Mouse (Mus musculus): ENCODE measurements around the gene 9530068E07Rik. TPM values are rescaled to one million over a fixed set of nuclear protein-coding genes. Genes with fewer than 3 reads are reported as not detected.

The 9530068E07Rik gene
- polyA plus RNA-seq, 1 experiment: 151 TPM

- TF ChIP-seq USF1 (IDR thresholded peaks at IDR 0.05; ENCODE audit: low read depth) (no peak), TCF3 (IDR thresholded peaks at IDR 0.05; ENCODE audit: insufficient read length, low read depth) (no peak), POLR2AphosphoS2 (IDR thresholded peaks at IDR 0.05; ENCODE audit: insufficient read length, low read depth) (no peak), MYOG (IDR thresholded peaks at IDR 0.05; ENCODE audit: control insufficient read depth in 1 of 3, insufficient read depth in 1 of 3, insufficient read length in 2 of 3, low read depth in 2 of 3) (no peak), REST (IDR thresholded peaks at IDR 0.05; ENCODE audit: insufficient read depth, insufficient read length) (no peak), MYOD1 (IDR thresholded peaks at IDR 0.05; ENCODE audit: control insufficient read depth in 1 of 3, insufficient read length in 2 of 3, low read depth in 2 of 3) (no peak), CEBPB (IDR thresholded peaks at IDR 0.05; ENCODE audit: insufficient read depth, poor library complexity, severe bottlenecking) (no peak), E2F4 (IDR thresholded peaks at IDR 0.05; ENCODE audit: insufficient read depth) (no peak), POLR2A (IDR thresholded peaks at IDR 0.05; ENCODE audit: insufficient read length, low read depth) (no peak), TCF12 (IDR thresholded peaks at IDR 0.05; ENCODE audit: insufficient read depth, poor library complexity, severe bottlenecking) (no peak), MAX (IDR thresholded peaks at IDR 0.05; ENCODE audit: low read depth) (no peak), SRF (IDR thresholded peaks at IDR 0.05; ENCODE audit: control insufficient read depth, insufficient read length, low read depth) (no peak)
- Histone ChIP-seq H3K4me3 (no peak overlapping the region), H3ac (ENCODE audit: control insufficient read depth, insufficient read length) (no peak overlapping the region), H3K79me2 (ENCODE audit: control insufficient read depth, insufficient read depth) (no peaks in the 10 kb centered on the region), H3K36me3 (ENCODE audit: control insufficient read depth, insufficient read depth) (no peaks in the 10 kb centered on the region), H3K4me2 (ENCODE audit: low read depth) (no peak overlapping the region), H3K27me3 (ENCODE audit: control insufficient read depth, insufficient read depth, insufficient read length) (no peaks in the 10 kb centered on the region)
These were observed 23.6 kb downstream of the 9530068E07Rik start for GRCm38 (mm10) chr11:52419861-52420260.

GRCm38 (mm10) chr11:52420296-52421052 lies 24.2 kb downstream of the 9530068E07Rik start:
- H3K4me2 ChIP-seq (ENCODE audit: low read depth): no peak overlapping the region

GRCm38 (mm10) chr11:52421053-52421778 lies 25.0 kb downstream of the 9530068E07Rik start:
- TF ChIP-seq MYOG (IDR thresholded peaks at IDR 0.05; ENCODE audit: control insufficient read depth in 1 of 3, insufficient read depth in 1 of 3, insufficient read length in 2 of 3, low read depth in 2 of 3) (no peak), POLR2A (IDR thresholded peaks at IDR 0.05; ENCODE audit: insufficient read length, low read depth) (no peak), MAX (IDR thresholded peaks at IDR 0.05; ENCODE audit: low read depth) (no peak), MYOD1 (IDR thresholded peaks at IDR 0.05; ENCODE audit: control insufficient read depth in 1 of 3, insufficient read length in 2 of 3, low read depth in 2 of 3) (no peak), TCF12 (IDR thresholded peaks at IDR 0.05; ENCODE audit: insufficient read depth, poor library complexity, severe bottlenecking) (no peak), SRF (IDR thresholded peaks at IDR 0.05; ENCODE audit: control insufficient read depth, insufficient read length, low read depth) (no peak), CEBPB (IDR thresholded peaks at IDR 0.05; ENCODE audit: insufficient read depth, poor library complexity, severe bottlenecking) (no peak), TCF3 (IDR thresholded peaks at IDR 0.05; ENCODE audit: insufficient read length, low read depth) (no peak), POLR2AphosphoS2 (IDR thresholded peaks at IDR 0.05; ENCODE audit: insufficient read length, low read depth) (no peak), REST (IDR thresholded peaks at IDR 0.05; ENCODE audit: insufficient read depth, insufficient read length) (no peak), E2F4 (IDR thresholded peaks at IDR 0.05; ENCODE audit: insufficient read depth) (no peak)
- Histone ChIP-seq H3K36me3 (ENCODE audit: control insufficient read depth, insufficient read depth) (no peaks in the 10 kb centered on the region), H3ac (ENCODE audit: control insufficient read depth, insufficient read length) (no peak overlapping the region), H3K79me2 (ENCODE audit: control insufficient read depth, insufficient read depth) (no peaks in the 10 kb centered on the region), H3K4me2 (ENCODE audit: low read depth) (no peak overlapping the region), H3K4me3 (no peak overlapping the region), H3K27me3 (ENCODE audit: control insufficient read depth, insufficient read depth, insufficient read length) (no peaks in the 10 kb centered on the region)

More at GRCm38 (mm10) chr11:52420296-52421052, 24.2 kb downstream of the 9530068E07Rik start:
- H3K27me3 ChIP-seq (ENCODE audit: control insufficient read depth, insufficient read depth, insufficient read length): no peaks in the 10 kb centered on the region
- H3K36me3 ChIP-seq (ENCODE audit: control insufficient read depth, insufficient read depth): no peaks in the 10 kb centered on the region
- H3K4me3 ChIP-seq: no peak overlapping the region
- no peaks in the 10 kb centered on the region for H3K79me2 ChIP-seq (ENCODE audit: control insufficient read depth, insufficient read depth)
- TF ChIP-seq USF1 (IDR thresholded peaks at IDR 0.05; ENCODE audit: low read depth): no peak
- no peak for TF ChIP-seq POLR2AphosphoS2 (IDR thresholded peaks at IDR 0.05; ENCODE audit: insufficient read length, low read depth)
- no peak overlapping the region for H3ac ChIP-seq (ENCODE audit: control insufficient read depth, insufficient read length)

- Histone ChIP-seq H3K4me2 (ENCODE audit: low read depth) (no peak overlapping the region), H3K36me3 (ENCODE audit: control insufficient read depth, insufficient read depth) (no peaks in the 10 kb centered on the region), H3K79me2 (ENCODE audit: control insufficient read depth, insufficient read depth) (no peaks in the 10 kb centered on the region), H3ac (ENCODE audit: control insufficient read depth, insufficient read length) (no peak overlapping the region), H3K27me3 (ENCODE audit: control insufficient read depth, insufficient read depth, insufficient read length) (no peaks in the 10 kb centered on the region), H3K4me3 (no peak overlapping the region)
- no peak for TF ChIP-seq SRF (IDR thresholded peaks at IDR 0.05; ENCODE audit: control insufficient read depth, insufficient read length, low read depth)
- no peak for TF ChIP-seq USF1 (IDR thresholded peaks at IDR 0.05; ENCODE audit: low read depth)
- TF ChIP-seq TCF3 (IDR thresholded peaks at IDR 0.05; ENCODE audit: insufficient read length, low read depth): no peak
- TF ChIP-seq CEBPB (IDR thresholded peaks at IDR 0.05; ENCODE audit: insufficient read depth, poor library complexity, severe bottlenecking): no peak
- no peak for TF ChIP-seq REST (IDR thresholded peaks at IDR 0.05; ENCODE audit: insufficient read depth, insufficient read length)
- TF ChIP-seq E2F4 (IDR thresholded peaks at IDR 0.05; ENCODE audit: insufficient read depth): no peak
- TF ChIP-seq MYOD1 (IDR thresholded peaks at IDR 0.05; ENCODE audit: control insufficient read depth in 1 of 3, insufficient read length in 2 of 3, low read depth in 2 of 3): peak; percentile 28 to 72 (median 42)
- peak; percentile 32 to 80 (median 62) for TF ChIP-seq MYOG (IDR thresholded peaks at IDR 0.05; ENCODE audit: control insufficient read depth in 1 of 3, insufficient read depth in 1 of 3, insufficient read length in 2 of 3, low read depth in 2 of 3)
- TF ChIP-seq MAX (IDR thresholded peaks at IDR 0.05; ENCODE audit: low read depth): no peak
- no peak for TF ChIP-seq POLR2AphosphoS2 (IDR thresholded peaks at IDR 0.05; ENCODE audit: insufficient read length, low read depth)
- no peak for TF ChIP-seq POLR2A (IDR thresholded peaks at IDR 0.05; ENCODE audit: insufficient read length, low read depth)
- TF ChIP-seq TCF12 (IDR thresholded peaks at IDR 0.05; ENCODE audit: insufficient read depth, poor library complexity, severe bottlenecking): no peak
These were observed 33.2 kb downstream of the 9530068E07Rik start for GRCm38 (mm10) chr11:52429440-52429839.
